Mouse (Mus musculus) activated CD4-positive, CD25-positive, alpha-beta regulatory T cell (primary cell): ENCODE data around the gene Magi2. TPM values are rescaled to one million over a fixed set of nuclear protein-coding genes. Genes with fewer than 3 reads are reported as not detected.

Source experiments
- polyA plus RNA-seq, 2 experiments: library from polyadenylated mRNA; unstranded; fragments of 100-300 nt; shearing (Covaris generic); gene quantifications; one replicate each; pipeline ENCODE4 v1.2.1; 2017

Gene Magi2
- polyA plus RNA-seq: 1 to 10 TPM; 1.6 to 2.4 TPM

DNA sequence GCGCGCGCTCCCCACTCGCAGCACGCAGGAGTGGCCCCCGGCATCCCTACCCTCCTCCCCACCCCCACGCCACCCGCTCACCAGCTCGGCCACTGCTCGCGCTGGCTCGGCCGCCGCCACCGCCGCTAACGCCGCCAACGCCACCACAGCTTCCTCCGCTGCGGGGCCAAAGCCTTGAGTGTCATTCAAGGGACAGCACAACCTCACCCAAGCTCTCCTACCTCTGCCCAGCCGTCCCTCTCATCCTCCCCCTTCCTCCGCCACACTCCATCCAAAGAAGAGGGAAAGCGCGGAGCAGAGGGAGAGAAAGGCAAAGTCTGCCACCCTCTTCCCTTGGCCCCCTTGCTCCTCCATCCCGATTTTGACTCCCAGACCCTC lies at the start of gene Magi2:
Magi2 (plus strand) TSS at position 171 of the 378 bp plus-strand sequence.

